8 mouse cellular contexts compared by ENCODE assay signal in genomic region chr3:102335146-102335545, GRCm38 (mm10).
DNase-seq lines count a peak whose midpoint lies in the region; ATAC-seq and TF ChIP-seq lines count a peak whose summit lies in the region.

No protein-coding gene starts in this region.

- WGBS in hindbrain, embryonic 10.5 days, result 74% methylated on average over 3 of the region's 3 CpGs
- WGBS in hindbrain, embryonic 13.5 days, result 77% methylated on average over 3 of the region's 3 CpGs

- TF ChIP-seq EP300 in CH12.LX (IDR thresholded peaks at IDR 0.05; ENCODE audit: low read length), result no peak

- peak; percentile 75 for TF ChIP-seq RAD21 in CH12.LX (IDR thresholded peaks at IDR 0.05; ENCODE audit: low read depth, low read length)

- no peak for ATAC-seq in hindbrain, embryonic 13.5 days (ENCODE audit: low FRiP score)
- ATAC-seq in erythroblast, adult 5-6 weeks (replicated peaks; ENCODE audit: low FRiP score, poor library complexity, severe bottlenecking), result no peak

- H3K79me2 ChIP-seq in CH12.LX (replicated peaks; ENCODE audit: control insufficient read depth, extremely low read depth, insufficient read depth, poor library complexity, severe bottlenecking), result no peaks in the 10 kb centered on the region

- no peak overlapping the region for H3K9ac ChIP-seq in hindbrain, embryonic 13.5 days
- no peak overlapping the region for H3K9ac ChIP-seq in CH12.LX (ENCODE audit: insufficient read depth, low read depth)

- no peaks in the 10 kb centered on the region for H3K4me1 ChIP-seq in hindbrain, embryonic 10.5 days (replicated peaks)
- H3K4me1 ChIP-seq in hindbrain, embryonic 13.5 days (replicated peaks), result no peaks in the 10 kb centered on the region
- H3K4me1 ChIP-seq in CH12.LX (ENCODE audit: control insufficient read depth in 1 of 2, insufficient read depth in 2 of 2), result peaks cover 0 to 5% of the 10 kb centered on the region in 2 experiments; a peak in 1 of 4 replicates

- no peaks in the 10 kb centered on the region for H3K36me3 ChIP-seq in hindbrain, embryonic 10.5 days
- no peaks in the 10 kb centered on the region for H3K36me3 ChIP-seq in hindbrain, embryonic 13.5 days
- H3K36me3 ChIP-seq in CH12.LX (replicated peaks in 1 of 2; ENCODE audit: control insufficient read depth in 1 of 2, insufficient read depth in 1 of 2, low read length in 1 of 2), result no peaks in the 10 kb centered on the region

- TF ChIP-seq CTCF in CH12.LX (conservative IDR thresholded peaks at IDR 0.05 in 1 of 2, IDR thresholded peaks at IDR 0.05 in 1 of 2; ENCODE audit: low read depth in 2 of 2, low read length in 2 of 2), result peak; percentile 72 to 81

- H3K27me3 ChIP-seq in hindbrain, embryonic 10.5 days (ENCODE audit: insufficient read depth, poor library complexity, severe bottlenecking), result peaks cover 27% of the 10 kb centered on the region
- peaks cover 46% of the 10 kb centered on the region for H3K27me3 ChIP-seq in hindbrain, embryonic 13.5 days
- no peaks in the 10 kb centered on the region for H3K27me3 ChIP-seq in CH12.LX (replicated peaks)

- no peak overlapping the region for H3K27ac ChIP-seq in hindbrain, embryonic 10.5 days
- H3K27ac ChIP-seq in hindbrain, embryonic 13.5 days, result no peak overlapping the region
- H3K27ac ChIP-seq in CH12.LX (ENCODE audit: insufficient read depth, low read depth), result no peak overlapping the region

- in situ Hi-C loops in CH12.LX (cut with MboI; ENCODE audit: low pct_ligation_motif_present, low pct_unique_long_range_greater_than_20kb, low sequenced_read_pairs), result no loop called here

- peak; percentile 60 for DNase-seq in hindbrain, embryonic 10.5 days (ENCODE audit: low spot score)
- DNase-seq in CH12.LX (ENCODE audit: extremely low read depth), result peak; percentile 40
- peak; percentile 53 for DNase-seq in brain, adult 2 months (ENCODE audit: low read depth, low spot score)
- peak; percentile 53 for DNase-seq in gastrocnemius, postnatal 10 days
- DNase-seq in kidney, postnatal 25 days, result peak; percentile 48 to 59
- peak; percentile 67 for DNase-seq in mesoderm, embryonic 11.5 days (ENCODE audit: low read depth, low spot score)

- H3K9me3 ChIP-seq in hindbrain, embryonic 10.5 days, result no peaks in the 10 kb centered on the region
- H3K9me3 ChIP-seq in hindbrain, embryonic 13.5 days, result no peaks in the 10 kb centered on the region
- H3K9me3 ChIP-seq in CH12.LX (replicated peaks; ENCODE audit: low read length), result no peaks in the 10 kb centered on the region

- H3K4me3 ChIP-seq in hindbrain, embryonic 10.5 days, result no peak overlapping the region
- no peak overlapping the region for H3K4me3 ChIP-seq in hindbrain, embryonic 13.5 days
- no peak overlapping the region for H3K4me3 ChIP-seq in CH12.LX (replicated peaks in 1 of 3; ENCODE audit: low read depth in 2 of 3, low read length in 2 of 3, poor library complexity in 1 of 3)

- dilution Hi-C loops in CH12.LX (cut with MboI; ENCODE audit: extremely low pct_ligation_motif_present, extremely low pct_unique_long_range_greater_than_20kb, low sequenced_read_pairs), result no loop called here

- H3K4me2 ChIP-seq in hindbrain, embryonic 13.5 days, result no peak overlapping the region
- no peak overlapping the region for H3K4me2 ChIP-seq in CH12.LX (ENCODE audit: insufficient read depth, low read depth, poor library complexity, severe bottlenecking)

- TF ChIP-seq POLR2A in CH12.LX (IDR thresholded peaks at IDR 0.05; ENCODE audit: low read depth, low read length), result no peak

TF ChIP-seq in CH12.LX, 34 proteins besides CTCF, POLR2A, EP300 and RAD21:
- TF ChIP-seq PAX5 (IDR thresholded peaks at IDR 0.05; ENCODE audit: low read length) (no peak), SMC3 (IDR thresholded peaks at IDR 0.05; ENCODE audit: low read depth, low read length) (peak; percentile 67)
TF ChIP-seq in CH12.LX: peak in this region for 1.
